Mouse (Mus musculus) hindbrain, embryonic 11.5 days (tissue): ENCODE measurements around the gene Hsh2d. TPM values are rescaled to one million over a fixed set of nuclear protein-coding genes. Genes with fewer than 3 reads are reported as not detected.

Experiments
- ATAC-seq: fragments of 200-750 bp; cut with Nextera tagmentation; 2 replicates; pipeline ENCODE4 v1.8.0; 2017; ENCODE audit warnings: mild to moderate bottlenecking, moderate TSS enrichment, moderate library complexity; ENCODE audit not compliant: low FRiP score
- DNase-seq: peaks from one replicate; pipeline ENCODE4 v3.0.0-alpha.2; 2015; ENCODE audit warnings: low spot score
- H3K27ac ChIP-seq: fragments of 300-500 bp; sonication (generic); 2 replicates; pipeline ENCODE4 v1.5.1; 2014; ENCODE audit warnings: mild to moderate bottlenecking, low read depth, low read length
- H3K27me3 ChIP-seq: fragments of 300-500 bp; sonication (generic); 2 replicates; pipeline ENCODE4 v1.6.1; 2014; ENCODE audit warnings: mild to moderate bottlenecking, low read length, moderate library complexity, mixed read lengths; ENCODE audit not compliant: control insufficient read depth, insufficient read depth
- H3K36me3 ChIP-seq: fragments of 300-500 bp; sonication (generic); 2 replicates; pipeline ENCODE4 v1.6.1; 2014; ENCODE audit warnings: mild to moderate bottlenecking, low read length, moderate library complexity, mixed read lengths; ENCODE audit not compliant: control insufficient read depth, insufficient read depth
- H3K4me1 ChIP-seq: fragments of 300-500 bp; sonication (generic); replicated peaks from 2 replicates; pipeline ENCODE4 v1.6.1; 2014; ENCODE audit warnings: low read length, mixed read lengths; ENCODE audit not compliant: control insufficient read depth, insufficient read depth
- H3K4me2 ChIP-seq: fragments of 300-500 bp; sonication (generic); replicated peaks from 2 replicates; pipeline ENCODE4 v1.6.1; 2014; ENCODE audit warnings: mild to moderate bottlenecking, low read depth, low read length
- H3K4me3 ChIP-seq: fragments of 300-500 bp; sonication (generic); 2 replicates; pipeline ENCODE4 v1.5.1; 2014; ENCODE audit warnings: low read depth, low read length
- H3K9ac ChIP-seq: fragments of 300-500 bp; sonication (generic); 2 replicates; pipeline ENCODE4 v1.6.1; 2014; ENCODE audit warnings: low read depth, low read length
- H3K9me3 ChIP-seq: fragments of 300-500 bp; sonication (generic); 2 replicates; pipeline ENCODE4 v1.6.1; 2016; ENCODE audit warnings: low read length; ENCODE audit not compliant: control insufficient read depth
- WGBS: fragments of 180-500 bp; shearing (Covaris S2); extraction: QIAGEN DNeasy Blood & Tissue Kit; methylation state at CpG from one replicate; pipeline ENCODE4 v1.1.7; 2014; 5-methylcytosine and 5-hydroxymethylcytosine counted together
- polyA plus RNA-seq: library from polyadenylated mRNA; unstranded; fragments of >200 nt; fragmentation: Nextera tagmentation; extraction: Ambion mirVana; gene quantifications from 2 replicates; pipeline ENCODE4 v1.2.1, GENCODE M21; 2014

The Hsh2d gene
- polyA plus RNA-seq, 1 experiment from 2014 or later = not detected

DNA sequence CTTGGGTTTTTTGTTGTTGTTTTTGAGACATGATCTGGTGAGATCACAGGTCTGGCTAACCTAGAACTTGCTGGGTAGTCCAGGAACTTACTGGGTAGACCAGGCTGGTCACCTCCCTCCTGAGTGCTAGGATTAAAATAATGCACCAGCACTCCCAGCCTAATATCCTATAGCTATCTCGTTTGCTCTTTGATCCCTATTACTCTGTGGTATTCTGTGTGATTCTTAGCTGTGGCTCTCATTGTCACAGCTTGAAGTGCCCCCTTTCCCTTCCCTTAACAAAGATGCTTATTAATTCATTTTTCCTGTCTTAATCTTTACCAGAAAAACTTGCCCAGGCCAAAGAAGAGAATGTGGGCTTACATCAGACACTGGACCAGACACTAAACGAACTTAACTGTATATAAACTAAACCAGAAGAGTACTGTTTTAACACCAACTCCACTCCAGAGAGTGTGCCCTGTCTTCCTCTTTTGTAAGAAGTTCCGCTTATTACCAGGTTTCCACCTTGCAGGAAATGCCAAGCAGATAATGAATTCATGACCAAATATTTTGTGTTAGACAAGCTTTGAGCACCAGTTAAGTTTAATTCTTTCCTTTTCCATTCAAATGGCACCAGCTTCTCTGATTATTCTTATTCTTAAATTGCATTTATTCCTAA lies 37.9 kb upstream of the Hsh2d start:
- ATAC-seq = no peak
- no peak overlapping the region for H3K9ac ChIP-seq
- WGBS = 90% methylated on average over 3 of the region's 3 CpGs
- H3K9me3 ChIP-seq = no peaks in the 10 kb centered on the region
- no peak overlapping the region for H3K4me3 ChIP-seq
- no peak overlapping the region for H3K27ac ChIP-seq
- H3K27me3 ChIP-seq = no peaks in the 10 kb centered on the region
- DNase-seq = no peak
- peaks cover 11% of the 10 kb centered on the region; the same call in 1 of the 2 replicates for H3K36me3 ChIP-seq
- no peaks in the 10 kb centered on the region for H3K4me1 ChIP-seq
- H3K4me2 ChIP-seq = no peak overlapping the region

GRCm38 (mm10) chr8:72153382-72153781 lies 36.1 kb upstream of the Hsh2d start:
- H3K27me3 ChIP-seq = no peaks in the 10 kb centered on the region
- no peak overlapping the region for H3K4me2 ChIP-seq
- H3K9ac ChIP-seq = no peak overlapping the region
- no peak overlapping the region for H3K27ac ChIP-seq
- no peak for DNase-seq
- no peaks in the 10 kb centered on the region for H3K4me1 ChIP-seq
- peaks cover 9% of the 10 kb centered on the region; the same call in 1 of the 2 replicates for H3K36me3 ChIP-seq
- ATAC-seq = no peak
- no peak overlapping the region for H3K4me3 ChIP-seq
- no peaks in the 10 kb centered on the region for H3K9me3 ChIP-seq

DNA sequence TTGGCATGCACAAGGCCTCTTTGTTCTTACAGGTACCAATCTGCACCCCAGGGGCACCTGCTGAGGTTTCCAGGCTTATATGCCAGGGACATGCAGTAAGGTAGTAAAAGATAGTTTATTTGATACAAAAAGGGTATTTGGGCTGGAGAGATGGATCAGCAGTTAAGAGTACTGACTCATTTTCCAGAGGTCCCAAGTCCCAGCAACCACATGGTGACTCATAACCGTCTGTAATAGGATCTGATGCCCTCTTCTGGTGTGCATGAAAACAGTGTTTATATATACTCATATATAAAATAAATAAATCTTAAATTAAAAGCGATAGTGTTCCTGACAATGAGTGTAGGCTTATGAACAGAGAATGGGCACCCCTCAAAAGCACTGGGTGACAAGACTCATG lies 31.3 kb upstream of the Hsh2d start:
- no peaks in the 10 kb centered on the region for H3K9me3 ChIP-seq
- no peaks in the 10 kb centered on the region for H3K27me3 ChIP-seq
- no peak overlapping the region for H3K27ac ChIP-seq
- DNase-seq (no peak), ATAC-seq (no peak)
- H3K4me3 ChIP-seq = no peak overlapping the region
- peaks cover 8% of the 10 kb centered on the region; the same call in 1 of the 2 replicates for H3K4me1 ChIP-seq
- H3K36me3 ChIP-seq = no peaks in the 10 kb centered on the region
- no peak overlapping the region for H3K4me2 ChIP-seq
- WGBS = 85% methylated on average over 2 of the region's 2 CpGs
- H3K9ac ChIP-seq = no peak overlapping the region

DNA sequence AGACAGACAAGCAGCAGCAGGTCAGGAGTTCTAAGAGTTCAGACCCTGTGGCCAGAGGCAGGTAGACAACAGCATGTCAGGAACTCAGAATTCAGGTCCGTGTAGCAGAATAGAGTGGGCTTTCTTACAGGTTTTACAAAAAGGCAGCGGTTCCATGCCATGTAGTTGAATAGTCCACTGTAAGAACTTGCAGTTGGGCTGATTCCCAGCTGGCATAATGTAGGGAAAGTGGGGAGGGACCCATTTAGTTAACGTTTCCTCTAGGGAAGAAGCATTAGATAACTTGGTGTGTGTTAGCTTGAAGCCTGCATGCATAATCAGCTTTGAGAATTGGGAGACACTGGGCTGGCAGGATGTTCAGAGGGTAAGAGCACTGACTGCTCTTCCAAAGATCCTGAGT lies 30.7 kb upstream of the Hsh2d start:
- DNase-seq = no peak
- Histone ChIP-seq H3K4me1 (peaks cover 8% of the 10 kb centered on the region; the same call in 1 of the 2 replicates), H3K9me3 (no peaks in the 10 kb centered on the region), H3K27me3 (no peaks in the 10 kb centered on the region), H3K27ac (no peak overlapping the region), H3K4me3 (no peak overlapping the region), H3K36me3 (no peaks in the 10 kb centered on the region), H3K4me2 (no peak overlapping the region), H3K9ac (no peak overlapping the region)
- no peak for ATAC-seq
- WGBS = 82% methylated on average over 3 of the region's 3 CpGs

DNA sequence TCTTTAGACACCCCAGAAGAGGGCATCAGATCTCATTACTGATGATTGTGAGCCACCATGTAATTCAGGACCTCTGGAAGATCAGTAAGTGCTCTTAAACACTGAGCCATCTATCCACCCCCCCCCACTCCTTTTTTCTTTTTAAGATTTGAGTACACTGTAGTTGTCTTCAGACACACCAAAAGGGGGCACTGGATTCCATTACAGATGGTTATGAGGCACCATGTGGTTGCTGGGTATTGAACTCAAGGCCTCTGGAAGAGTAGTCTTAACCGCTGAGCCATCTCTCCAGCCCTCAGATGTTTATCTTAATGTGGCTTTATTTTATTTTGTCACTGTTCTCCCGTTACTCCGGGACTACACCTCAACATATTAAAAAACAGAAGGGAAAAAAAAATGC lies 29.4 kb upstream of the Hsh2d start:
- H3K4me3 ChIP-seq = peak overlapping the region; percentile 33; the same call in 1 of the 2 replicates
- 73% methylated on average over 3 of the region's 3 CpGs for WGBS
- no peaks in the 10 kb centered on the region for H3K27me3 ChIP-seq
- H3K36me3 ChIP-seq = no peaks in the 10 kb centered on the region
- no peak overlapping the region for H3K9ac ChIP-seq
- ATAC-seq (no peak), DNase-seq (no peak)
- no peaks in the 10 kb centered on the region for H3K9me3 ChIP-seq
- H3K4me2 ChIP-seq = peak overlapping the region; percentile 46
- H3K27ac ChIP-seq = no peak overlapping the region
- peaks cover 8% of the 10 kb centered on the region; the same call in 1 of the 2 replicates for H3K4me1 ChIP-seq

- Histone ChIP-seq H3K27ac (peak within 1 kb of the TSS; percentile 71; the same call in 1 of the 2 replicates), H3K9ac (peak within 1 kb of the TSS; percentile 94), H3K4me1 (peaks cover 8% of the 10 kb centered on the region; the same call in 1 of the 2 replicates), H3K4me2 (peak within 1 kb of the TSS; percentile 85), H3K36me3 (no peaks in the 10 kb centered on the region), H3K27me3 (no peaks in the 10 kb centered on the region), H3K9me3 (no peaks in the 10 kb centered on the region), H3K4me3 (peak within 1 kb of the TSS; percentile 94)
- ATAC-seq = peak; percentile 99
- under 1% methylated on average over 76 of the region's 82 CpGs for WGBS
- DNase-seq = peak; percentile 99
Observed at GRCm38 (mm10) chr8:72160707-72161697, 28.4 kb upstream of the Hsh2d start, which contains the start of gene Rab8a. Gene Rab8a, plus strand, starts transcription at chr8:72161200.

DNA sequence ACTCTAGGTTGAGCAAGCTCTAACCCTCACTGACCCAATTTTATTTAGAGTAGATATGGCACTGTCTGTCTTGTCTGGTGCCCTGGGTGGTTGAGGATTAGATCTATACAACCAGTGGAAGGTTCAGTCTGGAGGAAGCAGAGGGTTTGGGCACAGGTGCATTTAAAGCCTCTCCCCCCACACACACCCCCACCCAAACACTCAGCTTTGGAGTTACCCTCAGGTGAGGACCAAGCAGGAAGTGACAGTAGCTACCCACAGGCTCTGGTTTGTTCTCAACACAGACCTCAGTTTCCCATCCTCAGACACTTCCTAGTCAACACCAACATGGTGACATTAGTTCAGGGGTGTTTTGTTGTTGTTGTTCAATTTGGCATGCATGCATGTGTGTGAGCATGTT lies 26.6 kb upstream of the Hsh2d start:
- ATAC-seq = no peak
- Histone ChIP-seq H3K27me3 (no peaks in the 10 kb centered on the region), H3K36me3 (no peaks in the 10 kb centered on the region), H3K9ac (no peak overlapping the region), H3K4me2 (no peak overlapping the region), H3K27ac (no peak overlapping the region), H3K9me3 (no peaks in the 10 kb centered on the region), H3K4me3 (no peak overlapping the region), H3K4me1 (peaks cover 8% of the 10 kb centered on the region; the same call in 1 of the 2 replicates)
- no peak for DNase-seq

DNA sequence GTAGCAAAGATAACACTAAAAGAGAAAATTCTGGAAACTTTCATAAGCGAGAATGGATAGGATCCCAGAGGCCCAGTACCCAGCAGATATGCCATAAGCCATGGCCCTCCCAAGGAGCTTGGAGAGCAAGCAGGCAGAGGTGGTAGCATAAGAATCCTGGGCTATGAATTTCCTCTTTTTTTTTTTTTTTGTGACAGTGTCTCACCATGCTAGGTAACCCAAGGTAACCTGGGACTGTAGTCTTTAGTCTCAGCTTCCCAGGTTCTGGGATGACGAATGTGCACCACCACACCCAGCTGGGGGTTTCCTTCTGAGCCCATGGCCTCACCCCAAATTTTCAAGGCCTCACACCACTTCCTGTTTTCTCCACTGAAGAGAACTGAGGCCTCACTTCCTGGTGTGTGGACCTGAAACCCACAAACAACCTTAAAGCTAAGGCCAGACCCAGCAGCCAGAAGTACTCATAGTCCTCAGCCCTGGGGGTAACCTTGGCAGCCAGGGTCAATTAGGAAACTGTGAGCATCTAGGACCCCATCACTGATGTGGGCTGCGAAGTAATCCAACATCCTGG lies 20.3 kb upstream of the Hsh2d start:
- peaks cover 9% of the 10 kb centered on the region; the same call in 1 of the 2 replicates for H3K36me3 ChIP-seq
- 89% methylated on average over 3 of the region's 3 CpGs for WGBS
- no peak for ATAC-seq
- no peak overlapping the region for H3K4me3 ChIP-seq
- no peaks in the 10 kb centered on the region for H3K9me3 ChIP-seq
- DNase-seq = no peak
- no peaks in the 10 kb centered on the region for H3K4me1 ChIP-seq
- H3K9ac ChIP-seq = no peak overlapping the region
- H3K27ac ChIP-seq = no peak overlapping the region
- no peak overlapping the region for H3K4me2 ChIP-seq
- H3K27me3 ChIP-seq = no peaks in the 10 kb centered on the region
